Mouse (Mus musculus): ENCODE data around the gene Sdcbp2.

The Sdcbp2 gene

GRCm38 (mm10) chr2:151631406-151632158 is 59.2 kb downstream of the Sdcbp2 start:
- DNase-seq (ENCODE audit: low read depth, low spot score), result no peak

- DNase-seq (ENCODE audit: low read depth, low spot score), result peak; percentile 27
Observed at GRCm38 (mm10) chr2:151632159-151632814, 59.9 kb downstream of the Sdcbp2 start, which contains the start of gene Snph. Gene Snph (minus strand): TSS chr2:151632593.

- DNase-seq (ENCODE audit: low read depth, low spot score), result no peak
Observed at GRCm38 (mm10) chr2:151632982-151633381, 60.6 kb downstream of the Sdcbp2 start.

GRCm38 (mm10) chr2:151634903-151635302 is 62.5 kb downstream of the Sdcbp2 start:
- no peak for DNase-seq (ENCODE audit: low read depth, low spot score)

GRCm38 (mm10) chr2:151635362-151636014 is 63.1 kb downstream of the Sdcbp2 start:
- no peak for DNase-seq (ENCODE audit: low read depth, low spot score)

GRCm38 (mm10) chr2:151636015-151636402 is 63.6 kb downstream of the Sdcbp2 start:
- no peak for DNase-seq (ENCODE audit: low read depth, low spot score)

Measured in embryo, embryonic 11.5 days (tissue).